Mouse (Mus musculus) liver, embryonic 14.5 days (tissue): ENCODE results near the gene Osbpl6. TPM values are rescaled to one million over a fixed set of nuclear protein-coding genes. Genes with fewer than 3 reads are reported as not detected.

Source experiments
- ATAC-seq: fragments of 200-750 bp; cut with Nextera tagmentation; 2 replicates; pipeline ENCODE4 v1.8.0; 2017; ENCODE audit warnings: moderate number of reproducible peaks, mild to moderate bottlenecking, moderate library complexity; ENCODE audit not compliant: insufficient read depth
- DNase-seq, 3 experiments: peaks; one replicate each; pipeline ENCODE4 v3.0.0-alpha.2; 2012 to 2013; ENCODE audit warnings: low read depth in 3 of 3, low spot score in 3 of 3
- H3K27ac ChIP-seq: fragments of 300-500 bp; sonication (generic); 2 replicates; pipeline ENCODE4 v1.5.1; 2014; ENCODE audit warnings: moderate library complexity, mild to moderate bottlenecking, control low read depth, inconsistent platforms
- H3K27me3 ChIP-seq: fragments of 300-500 bp; sonication (generic); 2 replicates; pipeline ENCODE4 v1.6.1; 2014; ENCODE audit warnings: mild to moderate bottlenecking, low read length, moderate library complexity; ENCODE audit not compliant: control insufficient read depth, insufficient read depth
- H3K36me3 ChIP-seq: fragments of 300-500 bp; sonication (generic); replicated peaks from 2 replicates; pipeline ENCODE4 v1.6.1; 2014; ENCODE audit warnings: low read depth; ENCODE audit not compliant: control insufficient read depth, insufficient read depth
- H3K4me1 ChIP-seq, 2 experiments: fragments of 200-500 bp in 1 of 2; fragments of 300-500 bp in 1 of 2; sonication (generic) in 1 of 2; replicated peaks; 2 replicates each; pipeline ENCODE4 v1.6.1; 2012 to 2014; ENCODE audit warnings: antibody characterized with exemption in 1 of 2, inconsistent platforms in 1 of 2, low read length in 1 of 2; ENCODE audit not compliant: control insufficient read depth in 2 of 2, insufficient read depth in 2 of 2
- H3K4me2 ChIP-seq: fragments of 300-500 bp; sonication (generic); 2 replicates; pipeline ENCODE4 v1.6.1; 2014; ENCODE audit warnings: low read depth, mild to moderate bottlenecking, control low read depth, moderate library complexity
- H3K4me3 ChIP-seq, 2 experiments: fragments of 200-500 bp in 1 of 2; fragments of 300-500 bp in 1 of 2; sonication (generic) in 1 of 2; 2 replicates each; pipeline ENCODE4 v1.5.1; 2012 to 2014; ENCODE audit warnings: low read depth in 2 of 2, low read length in 2 of 2, mild to moderate bottlenecking in 2 of 2, control low read depth in 1 of 2, inconsistent platforms in 1 of 2, moderate library complexity in 1 of 2; ENCODE audit not compliant: insufficient read depth in 1 of 2
- H3K9ac ChIP-seq: fragments of 300-500 bp; sonication (generic); replicated peaks from 2 replicates; pipeline ENCODE4 v1.6.1; 2014; ENCODE audit warnings: mild to moderate bottlenecking, control low read depth, moderate library complexity
- H3K9me3 ChIP-seq: fragments of 300-500 bp; sonication (generic); 2 replicates; pipeline ENCODE4 v1.6.1; 2016; ENCODE audit warnings: low read length, mixed read lengths; ENCODE audit not compliant: control insufficient read depth
- CTCF ChIP-seq: IDR thresholded peaks from 2 replicates; pipeline ENCODE4 v1.5.1; 2016; ENCODE audit warnings: antibody characterized with exemption, low read depth, control low read depth
- EP300 ChIP-seq: IDR thresholded peaks from 2 replicates; pipeline ENCODE4 v1.6.1; 2016; ENCODE audit warnings: antibody characterized with exemption, low read depth
- WGBS: fragments of 180-500 bp; shearing (Covaris S2); extraction: QIAGEN DNeasy Blood & Tissue Kit; methylation state at CpG from one replicate; pipeline ENCODE4 v1.1.7; 2014; ENCODE audit not compliant: insufficient replicate concordance; 5-methylcytosine and 5-hydroxymethylcytosine counted together
- polyA plus RNA-seq, 2 experiments: library from polyadenylated mRNA; depleted of rRNA in 1 of 2; stranded (reverse) in 1 of 2; unstranded in 1 of 2; fragments of >200 nt; fragmentation: Nextera tagmentation in 1 of 2; extraction: Ambion mirVana in 1 of 2; gene quantifications; 2 replicates each; pipeline versions ENCODE4 v1.2.1 to v1.2.3; 2012 to 2014

Osbpl6 gene
- polyA plus RNA-seq, 2 experiments: 0.17 to 0.20 TPM

- Histone ChIP-seq H3K4me2 (no peak overlapping the region), H3K27ac (no peak overlapping the region), H3K9ac (no peak overlapping the region), H3K36me3 (no peaks in the 10 kb centered on the region), H3K4me1 (no peaks in the 10 kb centered on the region), H3K4me3 (no peak overlapping the region), H3K27me3 (no peaks in the 10 kb centered on the region), H3K9me3 (no peaks in the 10 kb centered on the region)
- WGBS: 57% methylated on average over 3 of the region's 3 CpGs
- DNase-seq: no peak
- no peak for ATAC-seq
- TF ChIP-seq EP300: no peak
- TF ChIP-seq CTCF: no peak
Observed at GRCm38 (mm10) chr2:76513296-76513695, 107.0 kb downstream of the Osbpl6 start.

GRCm38 (mm10) chr2:76517471-76517870 lies 111.2 kb downstream of the Osbpl6 start:
- 78% methylated on average over 14 of the region's 14 CpGs for WGBS
- Histone ChIP-seq H3K36me3 (no peaks in the 10 kb centered on the region), H3K9me3 (no peaks in the 10 kb centered on the region), H3K4me1 (no peaks in the 10 kb centered on the region), H3K27ac (no peak overlapping the region), H3K9ac (no peak overlapping the region), H3K4me3 (no peak overlapping the region), H3K4me2 (no peak overlapping the region), H3K27me3 (no peaks in the 10 kb centered on the region)
- DNase-seq (no peak), ATAC-seq (no peak)
- no peak for TF ChIP-seq EP300
- TF ChIP-seq CTCF: no peak

DNA sequence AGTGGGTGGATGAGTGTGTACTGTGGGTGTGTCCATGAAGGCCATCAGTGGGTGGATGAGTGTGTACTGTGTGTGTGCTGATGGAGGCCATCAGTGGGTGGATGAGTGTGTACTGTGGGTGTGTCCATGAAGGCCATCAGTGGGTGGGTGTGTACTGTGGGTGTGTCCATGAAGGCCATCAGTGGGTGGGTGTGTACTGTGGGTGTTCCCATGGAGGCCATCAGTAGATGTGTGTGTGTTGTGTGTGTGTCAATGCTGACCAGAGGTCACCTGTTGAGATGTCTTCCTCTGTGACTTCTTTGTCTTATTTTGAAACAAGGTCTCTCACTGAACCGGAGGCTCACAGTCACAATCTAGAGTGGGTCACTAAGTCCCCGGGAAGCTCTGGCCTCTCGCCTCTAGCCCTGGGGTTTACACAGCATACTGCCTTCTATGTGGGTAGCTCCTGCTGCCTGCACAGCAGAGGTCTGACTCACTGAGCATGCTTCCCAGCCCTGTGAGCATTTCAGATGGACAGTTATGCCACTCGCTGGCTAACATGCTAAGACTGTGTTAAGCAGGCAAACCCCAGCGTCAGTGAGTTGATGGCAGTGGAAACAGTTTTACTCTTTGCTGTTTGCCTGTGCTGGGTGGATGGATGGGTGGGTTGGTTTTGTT lies 112.2 kb downstream of the Osbpl6 start:
- Histone ChIP-seq H3K4me1 (no peaks in the 10 kb centered on the region), H3K9ac (no peak overlapping the region), H3K9me3 (no peaks in the 10 kb centered on the region), H3K27me3 (no peaks in the 10 kb centered on the region), H3K4me2 (no peak overlapping the region), H3K36me3 (no peaks in the 10 kb centered on the region), H3K27ac (no peak overlapping the region), H3K4me3 (no peak overlapping the region)
- no peak for TF ChIP-seq CTCF
- TF ChIP-seq EP300: no peak
- 78% methylated on average over 5 of the region's 5 CpGs for WGBS
- DNase-seq (no peak), ATAC-seq (no peak)

DNA sequence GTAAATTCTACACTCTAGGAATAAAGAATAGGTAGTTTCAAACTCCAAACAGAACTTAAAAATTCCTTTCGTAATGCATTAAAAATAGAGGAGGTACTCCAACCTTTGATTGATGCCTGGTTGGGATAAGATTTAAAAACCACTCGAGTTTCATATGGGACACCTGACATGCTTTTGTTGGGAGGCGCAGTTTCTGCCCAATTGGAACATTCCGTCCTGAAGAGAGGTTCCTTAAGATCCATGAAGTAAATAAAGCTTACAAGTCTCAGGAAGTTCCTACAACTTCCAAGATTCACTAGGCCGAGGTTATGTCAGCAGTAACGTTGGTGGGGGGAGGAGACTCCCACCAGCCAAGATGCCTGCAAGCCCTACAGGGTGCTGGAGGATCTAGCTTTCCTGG lies 115.3 kb downstream of the Osbpl6 start:
- no peaks in the 10 kb centered on the region for H3K36me3 ChIP-seq
- no peak overlapping the region for H3K9ac ChIP-seq
- H3K27me3 ChIP-seq: no peaks in the 10 kb centered on the region
- H3K9me3 ChIP-seq: no peaks in the 10 kb centered on the region
- H3K27ac ChIP-seq: no peak overlapping the region
- no peaks in the 10 kb centered on the region for H3K4me1 ChIP-seq
- no peak for DNase-seq
- H3K4me2 ChIP-seq: no peak overlapping the region
- 58% methylated on average over 6 of the region's 6 CpGs for WGBS
- TF ChIP-seq EP300: no peak
- no peak for TF ChIP-seq CTCF
- no peak for ATAC-seq
- H3K4me3 ChIP-seq: no peak overlapping the region

- Histone ChIP-seq H3K27ac (no peak overlapping the region), H3K27me3 (no peaks in the 10 kb centered on the region), H3K4me2 (no peak overlapping the region), H3K9ac (no peak overlapping the region), H3K36me3 (no peaks in the 10 kb centered on the region), H3K9me3 (no peaks in the 10 kb centered on the region), H3K4me3 (no peak overlapping the region), H3K4me1 (no peaks in the 10 kb centered on the region)
- no peak for TF ChIP-seq EP300
- TF ChIP-seq CTCF: no peak
- ATAC-seq (no peak), DNase-seq (no peak)
- WGBS: 69% methylated on average over 5 of the region's 5 CpGs
Observed at GRCm38 (mm10) chr2:76524451-76524850, 118.1 kb downstream of the Osbpl6 start.
